Mouse (Mus musculus) midbrain, postnatal 0 days (tissue): ENCODE data around the gene Rcor2. TPM values are rescaled to one million over a fixed set of nuclear protein-coding genes. Genes with fewer than 3 reads are reported as not detected.

ENCODE experiments used
- ATAC-seq: fragments of 200-750 bp; cut with Nextera tagmentation; 2 replicates; pipeline ENCODE4 v1.8.0; 2017; ENCODE audit warnings: moderate number of reproducible peaks, mild to moderate bottlenecking, moderate TSS enrichment, moderate library complexity; ENCODE audit not compliant: low FRiP score
- DNase-seq: peaks from one replicate; pipeline ENCODE4 v3.0.0-alpha.2; 2015; ENCODE audit warnings: low spot score
- H3K27ac ChIP-seq: fragments of 300-500 bp; sonication (generic); 2 replicates; pipeline ENCODE4 v1.5.1; 2014; ENCODE audit warnings: low read depth, mild to moderate bottlenecking, low read length, mixed read lengths
- H3K27me3 ChIP-seq: fragments of 300-500 bp; sonication (generic); 2 replicates; pipeline ENCODE4 v1.6.1; 2014; ENCODE audit warnings: low read length, control low read depth, mixed read lengths; ENCODE audit not compliant: insufficient read depth
- H3K36me3 ChIP-seq: fragments of 300-500 bp; sonication (generic); 2 replicates; pipeline ENCODE4 v1.6.1; 2014; ENCODE audit warnings: low read length, control low read depth, mixed read lengths; ENCODE audit not compliant: insufficient read depth
- H3K4me1 ChIP-seq: fragments of 300-500 bp; sonication (generic); 2 replicates; pipeline ENCODE4 v1.6.1; 2014; ENCODE audit warnings: mild to moderate bottlenecking, control low read depth, antibody characterized with exemption, low read length, mixed read lengths; ENCODE audit not compliant: insufficient read depth
- H3K4me2 ChIP-seq: fragments of 300-500 bp; sonication (generic); 2 replicates; pipeline ENCODE4 v1.6.1; 2014; ENCODE audit warnings: low read depth, mild to moderate bottlenecking, low read length, mixed read lengths; ENCODE audit not compliant: poor library complexity, severe bottlenecking
- H3K4me3 ChIP-seq: fragments of 300-500 bp; sonication (generic); 2 replicates; pipeline ENCODE4 v1.5.1; 2014; ENCODE audit warnings: low read depth, mild to moderate bottlenecking, low read length, moderate library complexity
- H3K9ac ChIP-seq: fragments of 300-500 bp; sonication (generic); replicated peaks from 2 replicates; pipeline ENCODE4 v1.6.1; 2014; ENCODE audit warnings: mild to moderate bottlenecking, low read length, moderate library complexity, mixed read lengths; ENCODE audit not compliant: poor library complexity, severe bottlenecking
- H3K9me3 ChIP-seq: fragments of 300-500 bp; sonication (generic); 2 replicates; pipeline ENCODE4 v1.6.1; 2016; ENCODE audit warnings: low read length, control low read depth
- CTCF ChIP-seq: IDR thresholded peaks from 2 replicates; pipeline ENCODE4 v1.5.1; 2016; ENCODE audit warnings: antibody characterized with exemption, mild to moderate bottlenecking
- WGBS: fragments of 180-500 bp; shearing (Covaris S2); extraction: QIAGEN DNeasy Blood & Tissue Kit; methylation state at CpG from one replicate; pipeline ENCODE4 v1.1.7; 2014; 5-methylcytosine and 5-hydroxymethylcytosine counted together
- polyA plus RNA-seq: library from polyadenylated mRNA; unstranded; fragments of >200 nt; fragmentation: Nextera tagmentation; extraction: Ambion mirVana; gene quantifications from 2 replicates; pipeline ENCODE4 v1.2.1, GENCODE M21; 2015
- total RNA-seq: library from RNA; depleted of rRNA; stranded (reverse); fragments of >200 nt; gene quantifications from 2 replicates; pipeline ENCODE4 v1.2.3, GENCODE M21; 2014

Gene Rcor2
- total and polyA plus RNA-seq, 2 experiments from 2014 or later = 8.9 to 53.1 TPM

DNA sequence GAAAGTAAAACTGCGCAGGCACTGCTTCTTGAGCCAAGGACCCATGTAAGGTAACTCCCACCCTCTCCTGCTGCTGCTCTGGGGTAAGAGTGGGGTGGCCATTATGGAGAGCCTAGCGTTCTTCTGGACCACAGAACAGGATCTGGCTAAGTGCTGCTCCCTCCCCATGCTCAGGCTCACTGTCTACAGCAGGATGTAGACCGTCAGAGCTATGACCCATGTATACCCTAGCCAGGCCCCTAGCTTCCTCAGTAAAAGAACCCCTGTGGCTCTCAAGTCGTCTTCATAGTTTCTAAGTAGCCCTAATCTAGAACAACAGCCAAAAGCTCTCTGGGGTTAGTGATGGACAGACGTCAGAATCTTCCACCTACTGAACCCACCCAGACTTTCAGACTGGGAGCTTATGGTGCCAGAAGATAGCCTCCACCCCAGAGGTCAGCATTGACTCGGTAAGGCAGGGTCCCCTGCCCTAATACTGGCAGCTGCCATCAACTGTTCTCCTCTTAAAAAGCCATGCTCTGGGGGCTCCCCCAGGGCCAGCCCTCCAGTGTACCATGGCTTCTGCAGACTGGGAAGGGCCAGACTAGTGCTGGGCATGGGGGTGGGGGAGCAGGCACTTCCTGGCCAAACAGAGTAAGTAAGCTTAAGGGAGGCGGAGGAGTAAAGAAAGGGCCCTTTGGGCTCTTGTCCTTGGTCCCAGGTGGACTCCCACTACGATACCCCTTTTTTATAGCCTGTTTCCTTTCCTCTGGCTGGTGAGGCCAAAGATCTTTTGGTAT is 27.2 kb downstream of the Rcor2 start:
- TF ChIP-seq CTCF = no peak
- no peaks in the 10 kb centered on the region for H3K27me3 ChIP-seq
- 72% methylated on average over 8 of the region's 8 CpGs for WGBS
- H3K9ac ChIP-seq = no peak overlapping the region
- H3K4me2 ChIP-seq = no peak overlapping the region
- H3K4me1 ChIP-seq = peaks cover 5% of the 10 kb centered on the region; the same call in 1 of the 2 replicates
- no peaks in the 10 kb centered on the region for H3K9me3 ChIP-seq
- ATAC-seq = no peak
- DNase-seq = no peak
- no peak overlapping the region for H3K27ac ChIP-seq
- no peak overlapping the region for H3K4me3 ChIP-seq
- H3K36me3 ChIP-seq = peaks cover 9% of the 10 kb centered on the region; the same call in 1 of the 2 replicates

DNA sequence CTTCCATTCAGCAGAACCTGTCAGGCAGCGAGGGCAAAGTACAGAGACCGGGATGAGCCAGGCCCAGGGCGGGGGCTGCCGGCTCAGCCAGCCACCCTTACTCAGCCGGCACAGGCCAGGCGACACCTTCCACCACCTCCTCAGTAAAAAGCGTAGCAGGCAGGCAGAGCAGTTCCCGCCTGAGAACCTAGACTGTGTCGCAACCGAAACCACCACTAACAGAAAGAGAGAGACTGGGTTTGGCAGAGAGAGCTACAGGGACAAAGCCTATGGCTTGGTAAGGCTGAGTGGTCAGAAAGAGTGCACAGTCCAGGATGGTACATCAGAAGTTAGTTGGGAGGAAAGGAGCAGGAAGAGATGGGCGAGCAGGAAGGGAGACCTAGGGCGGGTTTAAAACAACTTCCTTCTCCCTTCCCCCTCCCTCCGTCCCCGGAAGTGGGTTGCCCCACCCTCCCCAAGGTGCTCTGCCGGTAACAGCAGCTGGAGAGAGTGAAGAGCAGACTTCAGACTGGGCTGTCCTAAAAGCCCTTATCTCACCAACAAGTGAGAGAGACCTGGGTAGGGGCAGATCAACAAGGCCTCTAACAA is 28.0 kb downstream of the Rcor2 start:
- no peak overlapping the region for H3K4me3 ChIP-seq
- WGBS = 80% methylated on average over 15 of the region's 15 CpGs
- ATAC-seq = no peak
- no peak for DNase-seq
- H3K4me2 ChIP-seq = no peak overlapping the region
- peaks cover 7% of the 10 kb centered on the region; the same call in 1 of the 2 replicates for H3K4me1 ChIP-seq
- no peaks in the 10 kb centered on the region for H3K27me3 ChIP-seq
- no peaks in the 10 kb centered on the region for H3K9me3 ChIP-seq
- H3K27ac ChIP-seq = no peak overlapping the region
- no peak overlapping the region for H3K9ac ChIP-seq
- TF ChIP-seq CTCF = no peak
- peaks cover 5% of the 10 kb centered on the region; the same call in 1 of the 2 replicates for H3K36me3 ChIP-seq

DNA sequence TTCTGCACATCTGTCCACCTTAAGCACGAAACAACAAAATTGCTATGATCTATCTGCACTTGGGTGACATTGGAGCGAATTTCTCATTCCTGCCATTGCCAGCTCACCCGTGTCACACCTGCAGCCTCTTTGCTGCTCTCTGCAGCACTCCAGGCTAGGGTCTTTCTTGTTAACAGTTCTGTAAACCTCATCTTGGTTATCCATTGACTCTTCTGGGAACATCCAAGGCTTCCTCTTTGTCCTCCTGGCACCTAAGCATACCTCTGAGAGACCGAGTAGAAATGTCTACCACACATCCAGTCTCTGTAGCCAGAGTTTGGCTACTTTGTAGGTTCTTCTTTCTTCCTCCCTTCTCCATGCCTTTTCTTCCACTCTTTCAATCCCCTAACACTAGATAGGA is 28.8 kb downstream of the Rcor2 start:
- peaks cover 7% of the 10 kb centered on the region; the same call in 1 of the 2 replicates for H3K4me1 ChIP-seq
- no peaks in the 10 kb centered on the region for H3K27me3 ChIP-seq
- H3K27ac ChIP-seq = no peak overlapping the region
- no peak overlapping the region for H3K4me3 ChIP-seq
- no peak overlapping the region for H3K4me2 ChIP-seq
- WGBS = 93% methylated on average over 4 of the region's 4 CpGs
- H3K36me3 ChIP-seq = 0 out of 2 replicates have a peak, but pooled peaks cover 3% of the 10 kb centered on the region
- TF ChIP-seq CTCF = no peak
- H3K9me3 ChIP-seq = no peaks in the 10 kb centered on the region
- DNase-seq (no peak), ATAC-seq (no peak)
- H3K9ac ChIP-seq = no peak overlapping the region

DNA sequence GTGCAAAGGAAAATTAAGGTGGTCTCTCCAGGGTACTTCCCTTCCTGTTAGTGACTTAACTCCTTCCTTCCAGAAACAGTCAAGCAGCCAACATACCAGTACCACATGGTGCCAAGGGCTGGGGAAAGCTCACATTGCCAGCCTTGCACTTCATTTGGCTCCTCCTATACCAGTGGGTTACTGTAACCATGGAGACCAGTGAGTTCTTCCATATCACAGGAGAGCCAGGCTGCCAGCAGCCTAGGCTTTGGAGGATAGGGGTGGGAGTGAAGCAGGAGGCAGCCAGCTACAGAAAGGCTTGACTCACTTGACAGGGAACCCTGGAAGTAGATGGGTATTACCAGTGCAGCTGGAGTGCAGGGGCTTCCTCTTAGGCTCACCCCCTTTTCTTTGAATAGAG is 31.9 kb downstream of the Rcor2 start:
- Histone ChIP-seq H3K4me1 (peaks cover 7% of the 10 kb centered on the region; the same call in 1 of the 2 replicates), H3K27me3 (no peaks in the 10 kb centered on the region), H3K36me3 (0 out of 2 replicates have a peak, but pooled peaks cover 3% of the 10 kb centered on the region), H3K9me3 (no peaks in the 10 kb centered on the region), H3K4me2 (no peak overlapping the region), H3K4me3 (no peak overlapping the region), H3K9ac (peak overlapping the region; percentile 19; the same call in 1 of the 2 replicates), H3K27ac (peak overlapping the region; percentile 59)
- TF ChIP-seq CTCF = no peak
- DNase-seq (peak; percentile 88), ATAC-seq (peak; percentile 82)

DNA sequence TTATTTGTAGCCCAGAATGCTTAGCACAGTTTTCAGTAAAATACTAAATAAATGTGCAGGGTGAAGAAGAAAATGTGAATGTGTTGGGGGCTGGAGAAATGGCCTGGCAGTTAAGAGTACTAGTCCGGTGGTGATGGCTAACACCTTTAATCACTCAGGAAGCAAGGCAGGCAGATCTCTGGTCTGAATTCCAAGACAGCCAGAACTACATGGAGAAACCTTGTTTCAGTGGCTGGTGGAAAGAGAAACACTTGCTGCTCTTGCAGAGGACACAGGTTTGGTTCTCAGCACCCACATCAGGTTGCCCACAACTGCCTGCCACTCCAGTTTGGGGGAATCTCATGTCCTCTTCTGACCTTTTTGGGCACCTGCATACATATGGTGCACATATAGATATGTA is 33.0 kb downstream of the Rcor2 start:
- no peak for DNase-seq

More for the DNA sequence above, 33.0 kb downstream of the Rcor2 start:
- TF ChIP-seq CTCF = no peak
- no peaks in the 10 kb centered on the region for H3K27me3 ChIP-seq
- H3K9ac ChIP-seq = no peak overlapping the region
- no peak overlapping the region for H3K4me3 ChIP-seq
- no peak for ATAC-seq
- WGBS = 94% methylated on average over 1 of the region's 1 CpGs
- H3K4me1 ChIP-seq = peaks cover 7% of the 10 kb centered on the region; the same call in 1 of the 2 replicates
- H3K9me3 ChIP-seq = no peaks in the 10 kb centered on the region
- H3K36me3 ChIP-seq = 0 out of 2 replicates have a peak, but pooled peaks cover 3% of the 10 kb centered on the region
- no peak overlapping the region for H3K27ac ChIP-seq
- no peak overlapping the region for H3K4me2 ChIP-seq
